Mouse (Mus musculus): ENCODE data around the gene Zbed3.

Gene Zbed3

GRCm38 (mm10) chr13:95323400-95323799 lies at the start of gene Zbed3:
Gene Zbed3, plus strand, starts transcription at chr13:95323612.
- no peak for DNase-seq

- DNase-seq, result no peak
These were observed 44.9 kb upstream of the Zbed3 start for GRCm38 (mm10) chr13:95278426-95279025.

GRCm38 (mm10) chr13:95281740-95282673 lies 41.4 kb upstream of the Zbed3 start:
- DNase-seq, result no peak

- DNase-seq, result peak; percentile 60
These were observed 36.4 kb upstream of the Zbed3 start for GRCm38 (mm10) chr13:95286989-95287388.

- DNase-seq, result no peak
These were observed 35.4 kb upstream of the Zbed3 start for GRCm38 (mm10) chr13:95288027-95288426.

- no peak for DNase-seq
These were observed 31.4 kb upstream of the Zbed3 start for GRCm38 (mm10) chr13:95291983-95292382.

GRCm38 (mm10) chr13:95299956-95300355 lies 23.5 kb upstream of the Zbed3 start:
- no peak for DNase-seq

- no peak for DNase-seq
These were observed 16.8 kb upstream of the Zbed3 start for GRCm38 (mm10) chr13:95306596-95306995.

GRCm38 (mm10) chr13:95307100-95307655 lies 16.2 kb upstream of the Zbed3 start:
- no peak for DNase-seq

- DNase-seq, result no peak
These were observed 11.4 kb upstream of the Zbed3 start for GRCm38 (mm10) chr13:95312016-95312415.

- no peak for DNase-seq
These were observed 4.3 kb upstream of the Zbed3 start for GRCm38 (mm10) chr13:95319153-95319552.

GRCm38 (mm10) chr13:95320451-95320850 lies 3.0 kb upstream of the Zbed3 start:
- no peak for DNase-seq

GRCm38 (mm10) chr13:95323950-95324625 lies 676 bp downstream of the Zbed3 start:
- peak; percentile 88 for DNase-seq

GRCm38 (mm10) chr13:95324626-95325079 lies 1.2 kb downstream of the Zbed3 start:
- DNase-seq, result peak; percentile 55

- peak; percentile 75 for DNase-seq
These were observed 1.9 kb downstream of the Zbed3 start for GRCm38 (mm10) chr13:95325080-95325906.

GRCm38 (mm10) chr13:95325907-95326550 lies 2.6 kb downstream of the Zbed3 start:
- no peak for DNase-seq

GRCm38 (mm10) chr13:95326611-95327344 lies 3.4 kb downstream of the Zbed3 start:
- no peak for DNase-seq

GRCm38 (mm10) chr13:95327345-95327741 lies 3.9 kb downstream of the Zbed3 start:
- DNase-seq, result peak; percentile 26

- DNase-seq, result no peak
These were observed 5.4 kb downstream of the Zbed3 start for GRCm38 (mm10) chr13:95328767-95329166.

GRCm38 (mm10) chr13:95330507-95330906 lies 7.1 kb downstream of the Zbed3 start:
- DNase-seq, result no peak
